Mouse (Mus musculus) stomach, embryonic 14.5 days (tissue): ENCODE results near the gene Pde4d. TPM values are rescaled to one million over a fixed set of nuclear protein-coding genes. Genes with fewer than 3 reads are reported as not detected.

Source experiments
- ATAC-seq: fragments of 200-750 bp; cut with Nextera tagmentation; 2 replicates; pipeline ENCODE4 v1.8.0; 2017; ENCODE audit warnings: low read depth, moderate TSS enrichment; ENCODE audit not compliant: insufficient number of reproducible peaks, insufficient read depth, low FRiP score
- H3K27ac ChIP-seq: fragments of 300-500 bp; sonication (generic); 2 replicates; pipeline ENCODE4 v1.5.1; 2014; ENCODE audit warnings: mild to moderate bottlenecking, low read length, moderate library complexity, mixed read lengths
- H3K27me3 ChIP-seq: fragments of 300-500 bp; sonication (generic); 2 replicates; pipeline ENCODE4 v1.6.1; 2014; ENCODE audit warnings: low read length, control low read depth, mixed read lengths; ENCODE audit not compliant: control insufficient read depth, insufficient read depth
- H3K36me3 ChIP-seq: fragments of 300-500 bp; sonication (generic); 2 replicates; pipeline ENCODE4 v1.6.1; 2014; ENCODE audit warnings: mild to moderate bottlenecking, control low read depth, low read length, moderate library complexity, mixed read lengths; ENCODE audit not compliant: control insufficient read depth, insufficient read depth
- H3K4me1 ChIP-seq: fragments of 300-500 bp; sonication (generic); 2 replicates; pipeline ENCODE4 v1.6.1; 2014; ENCODE audit warnings: low read length, control low read depth, mixed read lengths; ENCODE audit not compliant: control insufficient read depth, insufficient read depth
- H3K4me2 ChIP-seq: fragments of 300-500 bp; sonication (generic); replicated peaks from 2 replicates; pipeline ENCODE4 v1.6.1; 2014; ENCODE audit warnings: low read depth, low read length, control low read depth
- H3K4me3 ChIP-seq: fragments of 300-500 bp; sonication (generic); 2 replicates; pipeline ENCODE4 v1.5.1; 2014; ENCODE audit warnings: low read depth, low read length, control low read depth
- H3K9ac ChIP-seq: fragments of 300-500 bp; sonication (generic); replicated peaks from 2 replicates; pipeline ENCODE4 v1.6.1; 2014; ENCODE audit warnings: low read depth, mild to moderate bottlenecking, control low read depth, low read length, moderate library complexity, mixed read lengths
- H3K9me3 ChIP-seq: fragments of 300-500 bp; sonication (generic); 2 replicates; pipeline ENCODE4 v1.6.1; 2016; ENCODE audit warnings: low read depth, low read length, control low read depth; ENCODE audit not compliant: control insufficient read depth
- WGBS: fragments of 180-500 bp; shearing (Covaris S2); extraction: QIAGEN DNeasy Blood & Tissue Kit; methylation state at CpG from one replicate; pipeline ENCODE4 v1.1.7; 2014; 5-methylcytosine and 5-hydroxymethylcytosine counted together
- polyA plus RNA-seq: library from polyadenylated mRNA; unstranded; fragments of >200 nt; fragmentation: Nextera tagmentation; extraction: Ambion mirVana; gene quantifications from 2 replicates; pipeline ENCODE4 v1.2.1, GENCODE M21; 2014

Pde4d gene
- polyA plus RNA-seq, 1 experiment from 2014 or later = 29.3 TPM

DNA sequence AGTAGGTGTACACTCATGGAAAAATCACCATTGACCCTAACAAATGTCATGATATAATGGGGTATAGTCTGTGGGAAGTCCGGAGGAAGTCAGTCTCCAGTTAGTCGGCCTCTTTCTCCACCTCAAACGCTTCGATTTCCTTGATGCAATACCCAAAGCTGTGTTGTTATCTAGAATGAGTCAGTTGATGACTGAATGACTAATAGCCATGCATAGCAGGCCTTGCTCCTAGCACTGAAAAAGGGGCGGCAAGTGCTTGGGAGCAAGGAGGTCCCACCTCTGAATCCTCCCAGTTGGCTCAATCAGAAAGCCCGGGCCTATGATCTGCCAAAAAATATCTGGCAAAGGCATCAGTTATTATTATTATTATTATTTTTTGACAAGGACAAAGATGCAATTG lies 1209.4 kb downstream of the Pde4d start:
- Histone ChIP-seq H3K9me3 (no peaks in the 10 kb centered on the region), H3K27me3 (no peaks in the 10 kb centered on the region), H3K9ac (no peak overlapping the region), H3K27ac (no peak overlapping the region), H3K4me1 (0 out of 2 replicates have a peak, but pooled peaks cover 5% of the 10 kb centered on the region), H3K36me3 (no peaks in the 10 kb centered on the region), H3K4me2 (no peak overlapping the region), H3K4me3 (no peak overlapping the region)
- WGBS = 43% methylated on average over 6 of the region's 6 CpGs
- ATAC-seq = no peak

- Histone ChIP-seq H3K27me3 (no peaks in the 10 kb centered on the region), H3K4me3 (no peak overlapping the region), H3K4me1 (peaks cover 13% of the 10 kb centered on the region; the same call in 1 of the 2 replicates), H3K36me3 (no peaks in the 10 kb centered on the region), H3K9ac (no peak overlapping the region), H3K9me3 (no peaks in the 10 kb centered on the region), H3K4me2 (no peak overlapping the region), H3K27ac (no peak overlapping the region)
- no peak for ATAC-seq
- WGBS = 85% methylated on average over 3 of the region's 3 CpGs
Observed at GRCm38 (mm10) chr13:109661345-109661744, 1211.6 kb downstream of the Pde4d start.

GRCm38 (mm10) chr13:109662099-109662498 lies 1212.4 kb downstream of the Pde4d start:
- no peak for ATAC-seq
- peaks cover 13% of the 10 kb centered on the region; the same call in 1 of the 2 replicates for H3K4me1 ChIP-seq
- H3K36me3 ChIP-seq = no peaks in the 10 kb centered on the region
- no peaks in the 10 kb centered on the region for H3K27me3 ChIP-seq
- no peak overlapping the region for H3K4me2 ChIP-seq
- WGBS = 49% methylated on average over 5 of the region's 5 CpGs
- no peak overlapping the region for H3K9ac ChIP-seq
- H3K4me3 ChIP-seq = no peak overlapping the region
- no peaks in the 10 kb centered on the region for H3K9me3 ChIP-seq
- no peak overlapping the region for H3K27ac ChIP-seq

GRCm38 (mm10) chr13:109662731-109663130 lies 1213.0 kb downstream of the Pde4d start:
- Histone ChIP-seq H3K4me1 (peaks cover 13% of the 10 kb centered on the region; the same call in 1 of the 2 replicates), H3K4me3 (no peak overlapping the region), H3K9ac (no peak overlapping the region), H3K27ac (no peak overlapping the region), H3K36me3 (no peaks in the 10 kb centered on the region), H3K27me3 (no peaks in the 10 kb centered on the region), H3K4me2 (no peak overlapping the region), H3K9me3 (no peaks in the 10 kb centered on the region)
- ATAC-seq = no peak
- 47% methylated on average over 3 of the region's 3 CpGs for WGBS

DNA sequence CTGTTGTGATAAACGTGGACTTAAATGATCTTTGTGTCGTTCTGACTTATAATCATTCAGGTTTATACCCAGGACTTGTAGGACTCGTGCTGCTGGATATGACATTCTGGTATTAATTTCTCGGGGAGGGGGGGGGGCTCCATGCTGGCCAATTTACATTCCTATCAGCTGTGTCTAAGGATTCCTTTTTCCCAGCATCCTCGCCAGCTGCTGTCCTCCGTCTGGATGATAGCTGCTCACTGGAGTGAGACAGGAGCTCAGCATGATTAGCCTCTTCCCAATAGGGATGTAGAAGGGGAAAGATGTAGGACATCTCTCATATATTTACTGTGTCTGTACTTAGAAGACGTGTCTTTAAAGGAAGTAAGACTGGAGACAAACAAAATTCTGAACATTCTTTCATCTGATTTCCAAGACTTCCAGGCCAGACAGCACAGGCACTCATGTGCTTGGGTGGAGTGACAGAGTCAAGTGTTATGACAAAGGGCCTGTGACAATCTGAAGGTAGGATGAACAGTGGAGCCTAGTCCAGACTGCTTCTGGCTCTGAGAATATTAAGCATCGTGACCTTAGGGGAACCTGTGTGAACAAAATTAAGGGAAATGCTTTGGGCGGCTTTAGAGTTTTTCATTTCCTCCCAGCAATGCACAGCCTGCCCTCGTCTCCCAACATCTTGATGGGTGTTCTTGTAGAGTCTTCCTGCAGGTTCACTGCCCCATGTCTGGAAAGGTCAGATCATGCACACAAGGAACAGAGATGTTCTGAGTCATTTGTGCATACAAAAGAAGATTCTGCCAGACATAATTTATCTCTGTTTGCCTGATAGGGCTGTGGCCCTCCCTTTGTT lies 1215.4 kb downstream of the Pde4d start:
- H3K9ac ChIP-seq = no peak overlapping the region
- WGBS = 55% methylated on average over 10 of the region's 10 CpGs

GRCm38 (mm10) chr13:109665803-109666403 lies 1216.2 kb downstream of the Pde4d start:
- peak; percentile 88; the same call in 1 of the 2 replicates for ATAC-seq

More for the DNA sequence above, 1215.4 kb downstream of the Pde4d start:
- no peak for ATAC-seq
- Histone ChIP-seq H3K36me3 (no peaks in the 10 kb centered on the region), H3K9me3 (no peaks in the 10 kb centered on the region), H3K4me2 (no peak overlapping the region), H3K4me3 (no peak overlapping the region), H3K27ac (peak overlapping the region; percentile 15; the same call in 1 of the 2 replicates), H3K4me1 (peaks cover 13% of the 10 kb centered on the region; the same call in 1 of the 2 replicates), H3K27me3 (no peaks in the 10 kb centered on the region)

GRCm38 (mm10) chr13:109669965-109670364 lies 1220.2 kb downstream of the Pde4d start:
- H3K9ac ChIP-seq = no peak overlapping the region
- 77% methylated on average over 4 of the region's 4 CpGs for WGBS
- ATAC-seq = no peak
- H3K36me3 ChIP-seq = no peaks in the 10 kb centered on the region
- no peaks in the 10 kb centered on the region for H3K27me3 ChIP-seq
- no peak overlapping the region for H3K4me3 ChIP-seq
- no peaks in the 10 kb centered on the region for H3K9me3 ChIP-seq
- H3K27ac ChIP-seq = no peak overlapping the region
- H3K4me1 ChIP-seq = peaks cover 6% of the 10 kb centered on the region; the same call in 1 of the 2 replicates
- no peak overlapping the region for H3K4me2 ChIP-seq

More at GRCm38 (mm10) chr13:109665803-109666403, 1216.2 kb downstream of the Pde4d start:
- WGBS = 67% methylated on average over 10 of the region's 10 CpGs
- no peak overlapping the region for H3K9ac ChIP-seq
- no peaks in the 10 kb centered on the region for H3K27me3 ChIP-seq
- no peaks in the 10 kb centered on the region for H3K9me3 ChIP-seq
- no peaks in the 10 kb centered on the region for H3K36me3 ChIP-seq
- no peak overlapping the region for H3K4me2 ChIP-seq
- H3K27ac ChIP-seq = peak overlapping the region; percentile 15; the same call in 1 of the 2 replicates
- peaks cover 13% of the 10 kb centered on the region; the same call in 1 of the 2 replicates for H3K4me1 ChIP-seq
- no peak overlapping the region for H3K4me3 ChIP-seq

GRCm38 (mm10) chr13:109671589-109672347 lies 1222.0 kb downstream of the Pde4d start:
- H3K27me3 ChIP-seq = no peaks in the 10 kb centered on the region
- 61% methylated on average over 8 of the region's 8 CpGs for WGBS
- H3K36me3 ChIP-seq = no peaks in the 10 kb centered on the region
- no peak overlapping the region for H3K4me2 ChIP-seq
- no peak overlapping the region for H3K9ac ChIP-seq
- H3K4me1 ChIP-seq = 0 out of 2 replicates have a peak, but pooled peaks cover 3% of the 10 kb centered on the region
- no peak for ATAC-seq
- H3K27ac ChIP-seq = no peak overlapping the region
- no peak overlapping the region for H3K4me3 ChIP-seq
- no peaks in the 10 kb centered on the region for H3K9me3 ChIP-seq
